Mouse (Mus musculus): ENCODE results near the gene Ube2j1. TPM values are rescaled to one million over a fixed set of nuclear protein-coding genes. Genes with fewer than 3 reads are reported as not detected.

Gene Ube2j1
- 65.8 and 68.6 TPM in 2 replicates for total RNA-seq (2023)

DNA sequence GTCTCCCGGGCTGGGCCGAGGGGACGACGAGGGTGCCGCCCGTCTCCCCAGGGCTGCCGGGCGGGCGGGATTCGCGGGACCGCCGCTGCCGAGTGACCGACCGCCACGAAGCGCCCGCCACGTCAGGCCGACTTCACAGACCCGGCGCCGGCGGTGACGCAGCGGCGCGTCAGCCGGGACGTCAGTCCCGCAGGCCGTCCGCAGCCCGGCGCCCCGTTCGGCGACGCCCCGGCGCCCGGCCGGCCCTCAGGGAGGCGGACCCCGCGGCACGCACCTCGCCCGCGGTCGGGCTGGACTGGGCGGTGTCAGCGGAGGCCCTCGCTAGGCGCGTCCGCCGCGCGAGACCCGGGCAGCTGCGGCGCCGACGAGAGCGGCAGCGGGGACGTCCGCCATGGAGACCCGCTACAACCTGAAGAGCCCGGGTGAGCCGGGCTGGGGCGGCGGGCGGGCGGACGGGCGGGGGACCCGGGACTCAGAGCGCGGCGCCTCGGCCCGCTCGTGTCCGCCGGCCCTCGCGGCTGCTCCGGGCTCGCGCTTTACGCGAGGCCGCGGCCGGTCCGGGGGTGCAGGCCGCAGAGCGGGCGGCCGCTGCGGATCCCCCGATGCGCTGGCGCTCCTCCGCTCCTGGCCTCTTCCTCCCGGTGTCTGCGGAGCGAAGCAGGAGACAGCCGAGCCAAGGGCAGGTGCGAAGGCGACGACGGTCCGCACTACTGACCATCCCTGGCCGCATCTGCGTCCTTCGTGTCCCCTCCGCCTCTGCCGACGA, at the start of gene Ube2j1:
Gene Ube2j1 (plus strand): TSS at position 222 of the 766 bp plus-strand sequence.

DNA sequence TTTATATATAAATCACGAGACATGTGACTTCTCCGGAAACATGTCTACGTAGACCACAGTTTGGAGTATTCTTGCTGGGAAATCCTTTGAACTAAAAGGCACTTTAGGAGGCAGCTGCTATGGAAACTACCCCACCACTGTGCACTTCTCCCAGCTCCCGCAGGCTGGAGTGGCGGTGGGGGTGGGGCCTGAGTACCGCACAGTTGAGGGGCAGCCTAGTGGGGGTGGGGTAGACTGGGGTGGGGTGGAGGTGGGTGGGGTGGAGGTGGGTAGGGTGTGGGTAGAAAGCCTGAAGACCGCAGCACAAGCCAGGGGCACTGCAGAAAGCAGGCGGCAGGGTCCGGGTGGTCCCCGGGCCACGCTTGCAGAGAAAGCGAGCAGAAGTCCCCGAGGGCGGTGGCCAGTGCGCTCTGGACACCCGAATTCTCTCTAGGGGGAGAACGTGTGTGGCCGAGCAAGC, 48.5 kb upstream of the Ube2j1 start, which contains the start of gene Rragd:
Gene Rragd (plus strand): TSS at position 322 of the 460 bp plus-strand sequence.

DNA sequence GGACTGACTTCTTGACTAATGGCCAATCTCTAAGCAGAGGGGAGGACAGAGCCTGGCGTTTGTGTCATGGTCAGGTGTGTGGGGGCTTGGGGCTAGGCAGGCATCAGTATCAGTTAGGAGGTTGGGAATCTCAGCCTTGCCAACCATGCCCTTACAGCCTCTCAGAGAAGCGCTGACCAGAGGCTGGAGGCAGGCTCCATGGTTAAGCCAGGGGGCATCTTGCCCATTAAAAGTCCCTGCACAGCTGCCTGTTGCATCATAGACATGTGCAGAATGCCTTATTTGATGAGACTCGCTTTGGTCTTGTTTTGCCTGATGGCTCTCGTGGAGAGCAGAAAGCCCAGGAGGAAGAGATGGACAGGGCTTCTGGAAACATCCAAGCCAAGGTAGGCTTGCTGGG, 31.8 kb downstream of the Ube2j1 start, which contains the start of gene Gabrr2:
Gene Gabrr2 (plus strand): TSS at position 19 of the 400 bp plus-strand sequence.

Other genes with a start within 250 kb of the Ube2j1 start
- gene Lyrm2, start 231.2 kb upstream of the Ube2j1 start, total RNA-seq (2023), result 25.4 and 30.3 TPM in 2 replicates
- gene Ankrd6, start 80.6 kb upstream of the Ube2j1 start, total RNA-seq (2023), result 0.98 TPM in 1 of 2 replicates, not detected in the other
- 0.57 and 1.0 TPM in 2 replicates for gene Rragd, start 48.4 kb upstream of the Ube2j1 start, total RNA-seq (2023)
- not detected in 2 replicates for gene Gabrr2, start 31.6 kb downstream of the Ube2j1 start, total RNA-seq (2023)
- not detected in 2 replicates for gene Gabrr1, start 101.1 kb downstream of the Ube2j1 start, total RNA-seq (2023)
- not detected in 2 replicates for gene Pm20d2, start 158.3 kb downstream of the Ube2j1 start, total RNA-seq (2023)
- not detected in 2 replicates for gene Srsf12, start 177.6 kb downstream of the Ube2j1 start, total RNA-seq (2023)

Measured in neutrophil, adult 65 days (primary cell).